Mouse (Mus musculus) forebrain, embryonic 16.5 days (tissue): ENCODE measurements around the gene Cux2. TPM values are rescaled to one million over a fixed set of nuclear protein-coding genes. Genes with fewer than 3 reads are reported as not detected.

Experiments
- ATAC-seq: fragments of 200-750 bp; cut with Nextera tagmentation; 2 replicates; pipeline ENCODE4 v1.8.0; 2017; ENCODE audit warnings: mild to moderate bottlenecking, moderate library complexity
- H3K27ac ChIP-seq: fragments of 300-500 bp; sonication (generic); 2 replicates; pipeline ENCODE4 v1.5.1; 2014; ENCODE audit warnings: low read length, control low read depth
- H3K27me3 ChIP-seq: fragments of 300-500 bp; sonication (generic); replicated peaks from 2 replicates; pipeline ENCODE4 v1.6.1; 2014; ENCODE audit warnings: low read length; ENCODE audit not compliant: control insufficient read depth, insufficient read depth
- H3K36me3 ChIP-seq: fragments of 300-500 bp; sonication (generic); 2 replicates; pipeline ENCODE4 v1.6.1; 2014; ENCODE audit not compliant: control insufficient read depth, insufficient read depth
- H3K4me1 ChIP-seq: fragments of 300-500 bp; sonication (generic); replicated peaks from 2 replicates; pipeline ENCODE4 v1.6.1; 2014; ENCODE audit warnings: low read length; ENCODE audit not compliant: control insufficient read depth, insufficient read depth
- H3K4me2 ChIP-seq: fragments of 300-500 bp; sonication (generic); 2 replicates; pipeline ENCODE4 v1.6.1; 2014; ENCODE audit warnings: mild to moderate bottlenecking, low read length, control low read depth
- H3K4me3 ChIP-seq: fragments of 300-500 bp; sonication (generic); replicated peaks from 2 replicates; pipeline ENCODE4 v1.5.1; 2014; ENCODE audit warnings: mild to moderate bottlenecking, low read length, control low read depth
- H3K9ac ChIP-seq: fragments of 300-500 bp; sonication (generic); replicated peaks from 2 replicates; pipeline ENCODE4 v1.6.1; 2014; ENCODE audit warnings: low read depth, low read length, control low read depth
- H3K9me3 ChIP-seq: fragments of 300-500 bp; sonication (generic); 2 replicates; pipeline ENCODE4 v1.6.1; 2016; ENCODE audit warnings: low read length; ENCODE audit not compliant: control insufficient read depth
- WGBS: fragments of 180-500 bp; shearing (Covaris S2); extraction: QIAGEN DNeasy Blood & Tissue Kit; methylation state at CpG from one replicate; pipeline ENCODE4 v1.1.7; 2014; 5-methylcytosine and 5-hydroxymethylcytosine counted together
- microRNA-seq: library from miRNA; unstranded; fragments of <30 nt; microRNA quantifications from one replicate; pipeline ENCODE4, GENCODE M21; 2017
- polyA plus RNA-seq: library from polyadenylated mRNA; unstranded; fragments of >200 nt; fragmentation: Nextera tagmentation; extraction: Ambion mirVana; gene quantifications from 2 replicates; pipeline ENCODE4 v1.2.1, GENCODE M21; 2015

The Cux2 gene
- polyA plus RNA-seq, 1 experiment from 2014 or later = 32.0 TPM

- Histone ChIP-seq H3K4me1 (0 out of 2 replicates have a peak, but pooled peaks cover 4% of the 10 kb centered on the region), H3K4me3 (no peak overlapping the region), H3K27ac (no peak overlapping the region), H3K36me3 (peaks cover 23% of the 10 kb centered on the region), H3K27me3 (no peaks in the 10 kb centered on the region), H3K9ac (no peak overlapping the region), H3K9me3 (no peaks in the 10 kb centered on the region), H3K4me2 (no peak overlapping the region)
- ATAC-seq = no peak
- WGBS = 78% methylated on average over 5 of the region's 5 CpGs
Measured at GRCm38 (mm10) chr5:121809667-121810224, 240.2 kb downstream of the Cux2 start.

GRCm38 (mm10) chr5:121808202-121808601 lies 241.7 kb downstream of the Cux2 start:
- Histone ChIP-seq H3K9ac (no peak overlapping the region), H3K27me3 (no peaks in the 10 kb centered on the region), H3K36me3 (peaks cover 25% of the 10 kb centered on the region), H3K27ac (no peak overlapping the region), H3K4me1 (0 out of 2 replicates have a peak, but pooled peaks cover 4% of the 10 kb centered on the region), H3K4me3 (no peak overlapping the region), H3K9me3 (no peaks in the 10 kb centered on the region), H3K4me2 (no peak overlapping the region)
- 94% methylated on average over 2 of the region's 2 CpGs for WGBS
- ATAC-seq = no peak

- WGBS = 84% methylated on average over 3 of the region's 3 CpGs
- Histone ChIP-seq H3K36me3 (peaks cover 25% of the 10 kb centered on the region), H3K4me2 (no peak overlapping the region), H3K27me3 (no peaks in the 10 kb centered on the region), H3K9me3 (no peaks in the 10 kb centered on the region), H3K4me1 (0 out of 2 replicates have a peak, but pooled peaks cover 4% of the 10 kb centered on the region), H3K4me3 (no peak overlapping the region), H3K27ac (no peak overlapping the region), H3K9ac (no peak overlapping the region)
- no peak for ATAC-seq
Measured at GRCm38 (mm10) chr5:121807186-121807585, 242.7 kb downstream of the Cux2 start.

Small RNAs within 50 kb of the gene (microRNA-seq; reads per million reads assigned to microRNA genes)
- gene Mir7031 = not detected

Other genes with a start within 250 kb of the Cux2 start
- 5.5 and 5.9 TPM in 2 replicates for gene Sh2b3, start 212.5 kb downstream of the Cux2 start, polyA plus RNA-seq
- 55.7 TPM in 2 replicates for gene Pheta1, start 201.1 kb downstream of the Cux2 start, polyA plus RNA-seq
- gene Myl2, start 50.8 kb upstream of the Cux2 start, polyA plus RNA-seq = 0.44 and 1.0 TPM in 2 replicates
- gene Ccdc63, start 90.7 kb upstream of the Cux2 start, polyA plus RNA-seq = not detected in 2 replicates
- 252 and 264 TPM in 2 replicates for gene Ppp1cc, start 108.2 kb upstream of the Cux2 start, polyA plus RNA-seq
- gene Hvcn1, start 156.7 kb upstream of the Cux2 start, polyA plus RNA-seq = 1.2 and 1.7 TPM in 2 replicates
- gene Tctn1, start 214.4 kb upstream of the Cux2 start, polyA plus RNA-seq = 3.6 and 4.8 TPM in 2 replicates
- gene Pptc7, start 234.3 kb upstream of the Cux2 start, polyA plus RNA-seq = 8.2 and 8.5 TPM in 2 replicates